Mouse (Mus musculus) mature B cell (primary cell): ENCODE measurements around the gene Pgpep1l.
"Not testable (repeated sequence)": the region's sequence is repeated elsewhere in the genome, so short reads cannot be mapped to it uniquely, and the experiment has no call there.

Source experiments
- in situ Hi-C: fragments of 300-500 bp; cut with MboI; formaldehyde crosslinking; loops from 2 replicates; pipeline ENCODE4 v1.14.3; 2019

Pgpep1l gene

DNA sequence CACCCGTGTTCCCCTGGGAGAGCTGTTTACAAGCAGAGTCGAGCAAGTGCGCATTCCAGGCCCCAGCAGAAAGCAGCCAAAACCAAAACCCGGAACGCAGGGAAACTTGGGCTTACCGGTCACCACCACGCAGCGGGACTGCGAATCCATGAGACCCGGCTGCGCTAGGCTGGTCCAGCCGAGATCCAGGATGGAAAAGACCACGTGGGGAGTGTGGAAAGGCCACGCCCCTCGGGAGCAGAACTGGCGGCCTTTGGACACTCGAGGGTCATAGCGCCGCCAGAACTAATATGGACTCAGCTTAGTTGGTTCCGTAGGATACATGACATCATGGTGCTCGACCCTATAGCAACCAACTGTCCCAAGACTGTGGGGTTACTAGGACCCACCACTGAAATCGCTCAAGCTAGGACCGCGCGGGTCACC is at the start of gene Pgpep1l:
Pgpep1l (minus strand) TSS at position 206 of the 426 bp plus-strand sequence.
- in situ Hi-C loops, result no loop called here

- in situ Hi-C loops, result no loop called here
Observed at GRCm38 (mm10) chr7:68313038-68313782, 49.2 kb upstream of the Pgpep1l start.

GRCm38 (mm10) chr7:68312395-68312794 is 48.4 kb upstream of the Pgpep1l start:
- in situ Hi-C loops, result no loop called here

DNA sequence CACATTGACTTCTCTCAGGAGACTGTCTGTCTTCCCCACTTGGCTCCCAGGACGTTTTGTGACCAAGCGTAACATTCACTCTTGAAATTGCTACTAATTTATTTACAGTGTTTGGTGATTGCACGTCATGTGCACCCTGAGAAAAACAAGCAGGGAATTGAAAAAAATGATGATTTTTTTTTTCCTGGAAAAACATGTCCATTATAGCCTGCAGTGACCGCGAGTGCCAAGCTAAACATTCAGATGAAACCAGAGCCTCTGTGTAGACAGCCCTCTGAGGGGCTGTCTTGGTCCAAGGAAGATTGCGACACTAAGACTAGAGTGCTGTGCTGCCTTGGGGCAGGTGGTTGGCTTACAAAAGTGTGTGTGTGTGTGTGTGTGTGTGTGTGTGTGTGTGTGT is 47.4 kb upstream of the Pgpep1l start:
- in situ Hi-C loops, result no loop called here

DNA sequence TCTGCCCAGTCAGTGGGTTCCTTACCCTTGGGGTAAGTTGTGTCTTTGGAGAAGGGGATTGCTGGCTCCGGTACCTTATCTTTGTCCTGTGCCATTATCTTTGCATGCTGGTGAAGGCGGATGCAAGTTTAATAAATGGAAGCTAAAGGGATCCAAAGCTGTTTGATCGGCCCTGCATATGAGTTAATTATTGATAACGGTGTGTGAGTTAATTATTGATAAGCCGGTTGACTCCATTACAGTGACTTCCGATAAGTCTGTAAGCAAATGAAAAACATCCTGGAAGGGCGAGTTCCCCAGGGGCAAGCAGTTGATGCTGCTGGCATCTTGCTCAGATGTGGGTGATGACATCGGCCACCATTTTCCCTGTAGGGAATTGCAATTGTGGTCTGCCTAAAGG is 42.7 kb upstream of the Pgpep1l start:
- in situ Hi-C loops, result no loop called here

- in situ Hi-C loops, result no loop called here
Observed at GRCm38 (mm10) chr7:68305781-68306575, 41.9 kb upstream of the Pgpep1l start.

DNA sequence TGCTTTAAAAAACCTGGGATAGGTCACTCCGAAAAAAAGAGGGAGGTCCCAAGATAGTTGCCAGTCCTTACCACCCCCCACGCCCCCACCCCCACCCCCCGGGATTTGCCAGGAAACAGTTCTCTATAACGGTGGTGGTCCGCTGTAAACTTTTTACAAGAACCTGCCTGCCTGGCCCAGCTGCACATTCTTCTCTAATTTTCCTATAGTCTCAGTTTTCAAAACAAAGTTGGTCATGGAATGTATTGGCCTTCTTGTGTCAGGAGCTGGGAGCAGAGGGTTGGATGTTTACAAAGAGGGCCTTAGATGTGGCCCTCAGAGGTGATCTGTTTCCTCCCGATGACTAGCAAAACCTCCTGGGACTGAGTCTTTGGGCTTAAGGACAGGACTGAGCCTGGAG is 39.7 kb upstream of the Pgpep1l start:
- in situ Hi-C loops, result no loop called here

- in situ Hi-C loops, result no loop called here
Observed at GRCm38 (mm10) chr7:68302586-68303433, 38.8 kb upstream of the Pgpep1l start.

GRCm38 (mm10) chr7:68301160-68301559 is 37.1 kb upstream of the Pgpep1l start:
- in situ Hi-C loops, result no loop called here

GRCm38 (mm10) chr7:68298381-68299076 is 34.5 kb upstream of the Pgpep1l start:
- in situ Hi-C loops, result loop anchor here (5.0 kb wide), 1 partner anchor 51 kb away; no protein-coding TSS in a partner anchor

- in situ Hi-C loops, result loop anchor here (5.0 kb wide), 1 partner anchor 49 kb away; no protein-coding TSS in a partner anchor
Observed at GRCm38 (mm10) chr7:68296487-68296886, 32.5 kb upstream of the Pgpep1l start.

GRCm38 (mm10) chr7:68293997-68294789 is 30.2 kb upstream of the Pgpep1l start:
- in situ Hi-C loops, result no loop called here

- in situ Hi-C loops, result no loop called here
Observed at GRCm38 (mm10) chr7:68291603-68292002, 27.6 kb upstream of the Pgpep1l start.

GRCm38 (mm10) chr7:68289081-68289480 is 25.0 kb upstream of the Pgpep1l start:
- in situ Hi-C loops, result no loop called here

DNA sequence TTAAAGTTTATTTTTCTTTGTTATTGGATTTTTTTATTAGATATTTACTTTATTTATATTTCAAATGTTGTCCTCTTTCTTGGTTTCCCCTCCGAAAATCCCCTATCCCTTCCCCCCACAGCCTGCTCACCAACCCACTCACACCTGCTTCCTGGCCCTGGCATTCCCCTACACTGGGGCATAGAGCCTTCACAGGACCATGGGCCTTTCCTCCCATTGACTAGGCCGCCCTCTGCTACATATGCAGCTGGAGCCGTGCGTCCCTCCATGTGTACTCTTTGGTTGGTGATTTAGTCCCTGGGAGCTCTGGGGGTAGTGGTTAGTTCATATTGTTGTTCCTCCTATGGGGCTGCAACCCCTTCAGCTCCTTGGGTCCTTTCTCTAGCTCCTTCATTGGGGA is 24.0 kb upstream of the Pgpep1l start:
- in situ Hi-C loops, result not testable (repeated sequence)

DNA sequence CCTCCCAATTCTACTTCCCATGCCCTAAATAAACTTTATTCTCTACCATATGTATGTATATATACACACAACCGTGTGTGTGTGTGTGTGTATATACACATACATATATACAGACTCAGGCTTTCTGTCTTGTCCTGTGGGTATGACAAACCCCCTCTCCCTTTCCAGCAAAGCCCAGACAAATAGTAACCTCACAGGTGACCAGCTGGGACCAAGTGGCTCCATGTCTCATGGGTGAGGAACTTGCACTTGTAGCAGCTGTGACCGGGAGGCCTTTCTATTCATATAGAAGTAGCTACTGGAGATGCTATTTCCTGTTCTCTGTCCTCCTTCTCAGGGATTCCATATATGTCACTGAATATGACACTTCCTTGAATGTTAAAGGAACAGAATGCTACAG is 23.5 kb upstream of the Pgpep1l start:
- in situ Hi-C loops, result no loop called here

- in situ Hi-C loops, result no loop called here
Observed at GRCm38 (mm10) chr7:68286526-68287481, 22.8 kb upstream of the Pgpep1l start.

DNA sequence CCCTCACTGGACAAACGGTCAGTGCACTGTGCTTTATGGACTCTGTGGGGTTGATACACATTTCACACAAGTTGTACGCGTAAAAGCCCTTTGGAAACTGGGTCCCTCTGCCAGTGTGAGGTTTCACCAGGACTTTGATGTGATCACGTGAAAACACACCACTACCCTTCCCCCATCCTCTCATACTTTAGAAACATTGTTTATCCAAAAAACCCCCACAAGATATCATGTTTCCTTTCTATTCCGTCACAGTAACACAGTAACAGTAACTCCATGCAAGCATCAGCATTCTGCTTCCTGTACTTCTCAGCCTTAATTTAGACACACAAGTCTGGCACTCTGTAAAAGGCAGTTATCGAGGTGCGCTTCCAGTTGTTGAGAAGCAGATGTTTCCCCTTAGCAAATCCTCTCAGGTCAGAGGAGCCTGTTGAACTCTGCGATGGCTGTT is 21.8 kb upstream of the Pgpep1l start:
- in situ Hi-C loops, result no loop called here

DNA sequence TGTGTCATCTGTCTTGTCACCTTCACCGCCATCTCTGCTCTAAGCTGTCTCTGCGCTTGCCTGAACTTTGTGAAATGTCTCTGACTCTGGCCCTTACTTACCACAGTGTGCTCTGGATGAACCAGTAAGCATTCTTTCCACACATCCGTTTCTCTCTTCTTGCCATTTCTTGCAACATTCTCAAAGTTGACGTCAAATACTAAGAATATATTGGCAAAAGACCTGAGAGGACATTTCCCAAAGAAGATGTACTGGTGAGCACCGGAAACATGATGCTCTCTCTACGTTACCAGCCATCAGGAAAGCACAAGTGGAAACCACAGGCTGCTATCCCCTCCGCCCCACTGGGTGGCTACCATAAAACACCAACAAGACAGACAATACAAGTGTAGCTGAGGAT is 19.7 kb upstream of the Pgpep1l start:
- in situ Hi-C loops, result no loop called here
